Mouse (Mus musculus) testis, postnatal 10 days (tissue): ENCODE results near the gene Sox6.
"Not testable (repeated sequence)": the region's sequence is repeated elsewhere in the genome, so short reads cannot be mapped to it uniquely, and the experiment has no call there.

ENCODE experiments used
- DNase-seq: peaks from one replicate; pipeline ENCODE4 v3.0.0; 2021; ENCODE audit warnings: low spot score

The Sox6 gene

DNA sequence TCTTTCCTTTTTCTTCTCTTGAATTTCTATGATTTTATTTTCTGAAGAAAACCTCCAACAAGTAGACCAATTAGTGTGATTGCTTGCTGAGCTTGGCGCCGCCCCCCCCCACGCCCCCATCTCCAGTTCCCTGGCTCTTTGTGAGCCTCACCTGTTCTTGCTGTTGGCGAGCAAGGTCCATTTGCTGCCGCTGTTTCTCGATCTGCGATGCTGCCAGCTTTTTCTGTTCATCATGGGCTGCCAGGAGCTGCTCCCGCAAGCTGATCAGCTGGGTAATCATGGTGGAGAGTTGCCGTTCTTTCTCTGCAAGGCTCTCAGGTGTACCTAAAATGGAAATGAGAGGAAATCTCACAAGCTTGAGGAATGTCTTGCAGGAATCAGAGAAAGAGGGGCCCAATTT is 376.5 kb downstream of the Sox6 start:
- no peak for DNase-seq

DNA sequence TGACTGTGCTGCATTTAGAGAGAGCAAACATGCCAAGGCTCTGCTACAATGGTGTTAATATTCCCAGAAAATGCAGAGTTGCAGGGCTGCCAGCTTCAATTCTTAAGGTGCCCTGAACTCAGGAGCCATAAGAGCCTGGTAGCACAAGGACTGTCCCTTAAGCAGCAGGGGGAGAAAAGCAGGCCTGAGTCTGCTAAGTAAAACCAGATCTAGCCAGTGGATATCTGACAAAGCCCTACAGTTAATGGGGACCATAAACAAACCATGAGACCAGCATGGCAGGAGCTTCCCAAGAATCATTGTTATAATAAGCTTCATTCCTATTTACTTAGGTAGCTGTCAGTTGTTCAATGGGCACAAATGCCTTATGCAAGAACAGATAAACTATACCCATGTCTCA is 391.9 kb downstream of the Sox6 start:
- no peak for DNase-seq

DNA sequence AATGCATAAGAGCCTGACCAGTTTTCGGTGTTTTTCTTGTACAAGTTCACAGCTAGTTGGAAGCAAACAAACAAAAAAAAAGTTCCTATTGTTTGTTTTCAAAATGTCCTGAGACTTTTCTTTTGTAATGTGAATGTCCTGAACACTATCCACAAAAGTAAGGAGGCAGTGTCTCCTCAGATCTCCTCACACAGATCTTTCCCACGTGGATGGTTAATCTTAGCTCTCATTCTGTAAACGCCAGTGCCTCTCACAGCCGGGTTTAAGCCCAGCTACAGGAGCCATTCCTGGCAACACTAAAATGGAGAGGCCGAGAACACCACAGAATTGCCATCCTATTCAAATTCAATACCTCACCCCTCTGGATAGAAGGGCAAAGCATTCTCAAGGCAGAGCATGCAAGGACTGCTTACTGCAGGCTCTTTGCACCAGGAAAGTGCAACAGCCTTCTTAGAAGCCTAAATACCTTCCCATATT is 392.6 kb downstream of the Sox6 start:
- DNase-seq: no peak

DNA sequence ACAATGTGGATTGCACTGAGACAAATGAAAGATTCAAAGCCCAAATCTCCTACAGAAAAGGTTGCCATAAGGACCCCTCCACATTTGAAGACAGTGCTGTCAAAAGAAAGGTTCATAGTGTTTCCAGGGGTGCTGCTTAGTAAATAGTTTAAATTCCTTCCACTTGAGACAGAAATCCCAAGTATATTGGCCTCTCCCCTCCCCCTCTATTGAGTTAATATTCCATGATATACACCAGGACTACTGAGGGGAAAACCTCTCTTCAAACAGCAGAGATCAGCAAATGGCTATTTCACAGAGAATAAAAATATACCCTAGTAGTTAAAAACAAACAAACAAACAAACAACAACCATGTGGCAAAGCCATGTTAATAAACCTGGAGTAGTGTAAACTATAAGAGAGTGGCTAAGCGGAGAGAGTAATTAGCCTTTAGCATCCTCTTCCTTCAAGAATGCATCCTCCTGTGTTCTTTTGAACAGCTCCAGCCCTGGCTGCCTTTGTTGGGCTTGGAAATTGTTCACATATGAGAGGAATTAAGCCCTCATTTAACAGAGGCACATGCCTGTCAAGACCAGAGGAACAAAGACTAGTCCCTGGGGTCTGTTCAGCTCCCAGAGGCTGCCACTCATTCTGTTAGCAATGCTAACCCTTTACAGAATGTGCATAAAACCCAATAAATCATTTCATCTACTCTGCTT is 393.2 kb downstream of the Sox6 start:
- no peak for DNase-seq

DNA sequence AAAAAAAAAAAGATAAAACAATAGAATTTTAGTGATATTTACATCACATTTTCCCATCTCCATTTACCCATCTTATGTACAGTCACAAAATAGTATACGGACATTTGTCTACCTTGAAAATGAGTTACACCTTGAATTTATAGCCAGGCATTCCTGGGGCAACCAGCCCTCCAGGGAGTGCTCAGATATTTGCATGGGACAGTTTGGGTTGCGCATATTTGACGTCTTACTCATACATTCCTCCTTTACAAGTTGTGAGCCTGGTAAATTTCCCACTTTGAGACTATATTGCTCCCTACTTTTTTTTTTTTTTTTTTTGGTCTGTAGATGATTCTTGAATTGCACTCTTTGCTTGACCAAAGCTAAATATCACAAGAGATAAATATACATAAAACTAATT is 407.9 kb downstream of the Sox6 start:
- DNase-seq: no peak

DNA sequence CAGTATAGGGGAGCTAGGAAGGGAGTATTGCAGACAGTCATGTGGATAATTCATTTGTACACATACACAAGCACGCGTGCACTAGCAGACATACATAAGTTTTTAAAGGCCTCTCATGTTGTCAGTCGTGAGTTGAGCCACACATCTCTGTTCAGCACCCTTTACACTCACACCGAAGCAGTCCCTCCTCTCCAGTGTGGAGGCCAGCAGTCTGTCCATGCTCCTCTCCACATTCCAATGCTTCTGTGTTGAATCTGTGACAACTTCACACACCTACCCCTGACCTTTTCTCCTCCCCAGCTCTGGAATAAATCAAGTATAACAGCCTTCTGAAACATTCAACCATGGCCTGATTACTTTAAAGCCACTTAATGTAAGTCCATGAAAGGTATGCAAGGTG is 408.3 kb downstream of the Sox6 start:
- DNase-seq: no peak

DNA sequence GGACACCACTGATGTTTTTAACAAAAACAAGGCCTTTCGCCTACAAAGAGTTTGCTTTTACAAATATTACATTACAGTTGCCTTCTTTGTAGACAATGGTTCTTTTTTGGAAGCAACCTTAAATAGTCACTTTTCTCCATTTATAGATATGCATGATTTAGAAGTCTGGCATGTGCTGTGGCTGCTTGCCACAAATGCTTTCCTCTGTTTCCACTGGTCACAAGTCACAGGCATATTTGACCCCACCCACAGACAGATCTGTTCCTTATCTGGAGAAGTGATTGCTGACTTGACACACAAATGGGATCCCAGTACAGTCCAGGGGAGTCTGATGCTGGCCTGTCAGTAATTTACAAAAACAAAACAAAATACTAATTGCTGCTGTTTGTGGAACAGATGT is 409.8 kb downstream of the Sox6 start:
- DNase-seq: no peak

DNA sequence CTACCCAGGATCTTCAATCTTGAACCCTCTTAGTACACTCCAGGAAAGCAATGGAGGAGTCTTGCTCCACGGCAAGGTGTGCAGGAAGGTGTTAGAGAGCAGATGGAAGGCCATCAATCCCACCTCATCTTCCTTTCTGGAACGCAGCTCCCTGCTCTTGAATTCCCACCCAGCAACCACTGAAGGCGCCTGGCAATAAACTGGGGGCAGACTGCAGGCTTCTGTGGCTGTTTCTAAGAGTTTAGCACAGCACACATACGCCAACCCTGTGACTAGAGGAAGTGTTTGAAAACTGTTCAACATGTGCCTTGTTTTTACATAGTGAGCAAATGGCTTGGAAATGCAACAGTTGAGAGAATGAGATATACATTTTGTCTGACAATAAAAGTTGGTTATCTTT is 412.6 kb downstream of the Sox6 start:
- no peak for DNase-seq

DNA sequence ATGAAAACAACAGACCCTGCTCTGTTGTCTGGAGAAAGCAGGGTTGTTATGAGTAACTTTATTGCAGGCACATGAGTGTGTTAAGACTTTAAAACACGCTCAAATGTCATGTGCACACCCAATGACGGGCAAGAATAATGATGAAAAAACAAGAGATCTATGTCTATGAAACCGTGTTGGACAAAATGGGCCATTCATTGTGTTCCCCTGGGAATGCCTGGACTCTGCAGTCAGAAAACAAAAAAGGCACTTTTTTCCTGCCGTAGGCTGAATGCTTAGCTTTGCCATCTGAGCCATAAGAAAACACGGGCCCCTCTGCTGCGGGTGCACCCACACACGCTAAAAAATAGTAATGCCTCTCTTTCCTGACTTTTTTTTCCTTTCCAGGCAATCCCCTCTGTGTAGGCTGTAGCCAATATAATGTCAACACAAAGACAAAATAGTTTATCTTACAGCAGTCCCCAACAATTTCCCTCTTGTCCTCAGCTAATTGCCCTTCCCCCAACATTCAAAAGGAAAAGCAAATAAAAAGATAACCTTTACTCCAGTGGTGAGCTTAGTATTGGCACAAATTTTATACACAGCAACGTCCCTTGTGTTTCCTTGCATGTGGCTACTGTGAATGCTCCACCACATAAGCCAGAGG is 413.6 kb downstream of the Sox6 start:
- DNase-seq: no peak

DNA sequence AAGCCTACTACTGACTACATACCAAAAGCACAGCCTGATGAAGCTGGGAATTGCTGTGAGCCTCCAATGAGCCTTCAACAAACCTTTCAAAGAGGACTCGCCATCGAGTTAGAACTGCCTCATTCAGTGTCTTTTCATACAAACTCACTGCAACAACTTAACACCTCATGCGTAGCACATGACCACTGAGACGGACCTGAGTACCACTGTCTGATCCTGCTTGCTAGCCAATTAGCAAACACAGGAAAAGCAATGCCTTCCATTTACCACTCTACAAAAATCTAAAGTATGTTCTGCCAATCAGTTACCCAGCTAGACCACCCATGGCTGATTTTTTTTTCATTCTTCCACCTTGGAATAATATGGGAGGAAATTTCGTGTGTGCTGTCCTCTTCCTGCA is 414.1 kb downstream of the Sox6 start:
- no peak for DNase-seq

DNA sequence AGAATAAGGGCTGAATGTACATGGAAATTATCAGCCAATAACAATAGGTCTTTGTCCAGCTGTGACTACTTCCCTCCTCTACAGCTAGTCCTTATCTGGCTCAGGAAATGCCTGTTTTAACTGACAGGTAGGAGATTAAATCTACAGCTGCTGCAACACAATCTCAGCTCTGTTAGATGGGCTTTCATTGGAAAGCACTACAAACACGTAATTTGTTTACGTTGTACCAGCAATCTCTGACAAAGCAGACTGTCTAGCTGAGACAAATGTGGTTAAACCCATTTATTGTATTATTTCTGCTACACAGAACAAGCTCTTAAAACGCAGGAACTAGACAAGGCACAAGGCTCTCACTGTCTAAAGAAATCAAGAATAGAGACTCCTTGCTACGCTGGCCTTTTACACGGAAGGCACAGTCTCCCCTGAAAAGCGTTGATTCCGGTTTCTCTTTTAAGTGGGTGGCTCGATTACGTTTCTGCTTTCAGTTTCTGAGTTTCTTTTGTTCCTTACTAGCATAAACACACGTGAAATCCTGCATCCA is 422.8 kb downstream of the Sox6 start:
- no peak for DNase-seq

DNA sequence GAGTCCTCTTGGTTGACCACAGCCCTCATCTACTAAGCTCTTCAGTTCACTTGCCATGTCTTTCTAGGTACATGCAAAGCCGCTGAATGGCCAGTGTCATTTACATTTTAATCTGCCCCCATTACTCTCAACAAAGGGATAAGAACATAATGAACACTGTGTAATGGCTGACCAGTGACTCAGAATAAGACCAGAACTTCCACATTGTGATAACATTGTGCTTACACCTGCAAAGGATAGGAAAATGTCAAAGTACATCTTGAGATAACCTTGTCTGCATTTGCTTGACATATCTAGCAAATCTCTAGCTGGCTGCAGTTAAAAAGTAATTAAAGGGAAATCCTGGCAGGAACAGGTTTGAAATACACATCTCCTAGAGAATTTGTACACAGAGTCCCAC is 431.1 kb downstream of the Sox6 start:
- no peak for DNase-seq

DNA sequence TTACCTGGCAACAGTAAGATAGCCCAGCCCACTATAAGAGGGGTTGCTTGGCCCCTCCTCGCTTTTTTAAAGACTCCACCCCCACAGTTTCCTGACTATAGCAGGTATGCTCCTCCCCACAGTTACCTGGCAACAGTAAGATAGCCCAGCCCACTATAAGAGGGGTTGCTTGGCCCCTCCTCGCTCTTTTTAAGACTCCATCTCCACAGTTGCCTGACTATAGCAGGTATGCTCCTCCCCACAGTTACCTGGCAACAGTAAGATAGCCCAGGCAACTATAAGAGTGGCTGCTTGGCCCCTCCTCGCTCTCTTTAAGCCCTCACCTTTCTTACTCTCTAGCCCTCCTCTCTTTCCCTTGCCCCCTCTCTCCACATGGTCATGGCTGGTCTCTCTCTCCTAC is 432.5 kb downstream of the Sox6 start:
- DNase-seq: not testable (repeated sequence)

DNA sequence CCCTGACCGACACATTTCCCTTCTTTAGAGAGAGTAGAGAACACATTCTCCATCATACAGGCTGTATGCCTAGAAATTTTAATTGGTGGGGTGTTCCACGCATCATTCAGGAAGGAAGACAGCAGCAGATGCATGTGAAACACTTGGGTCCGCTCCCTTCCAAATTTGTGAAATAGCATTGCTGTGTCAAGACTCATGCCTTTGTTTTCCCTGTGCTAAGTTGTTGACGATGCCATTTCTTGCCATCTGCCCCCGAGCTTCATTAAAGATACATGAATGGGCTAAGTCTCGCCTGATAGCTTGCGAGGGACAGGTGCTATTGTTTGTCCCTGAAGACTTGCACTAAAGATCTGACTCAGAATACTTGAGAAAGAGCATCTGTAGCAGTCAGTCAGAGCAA is 433.7 kb downstream of the Sox6 start:
- no peak for DNase-seq

DNA sequence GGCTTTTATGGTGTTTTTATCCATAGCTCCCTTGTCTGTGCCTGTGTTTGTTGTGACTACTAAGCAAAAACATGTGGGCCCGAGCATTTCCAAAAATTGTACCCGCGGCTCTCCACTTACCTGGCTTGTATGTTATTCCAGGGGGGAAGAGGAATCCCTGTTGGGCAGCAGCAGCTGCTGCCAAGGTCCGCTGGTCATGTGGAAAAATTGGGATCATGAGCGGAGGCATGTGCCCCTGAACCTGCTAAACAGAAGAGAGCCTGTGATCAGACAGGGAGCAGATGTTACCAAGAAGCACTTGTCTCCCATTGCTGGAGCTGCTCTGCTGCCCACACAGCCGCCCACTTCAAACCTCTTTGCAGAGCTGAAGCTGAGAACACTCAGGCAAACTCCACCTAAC is 441.2 kb downstream of the Sox6 start:
- no peak for DNase-seq

DNA sequence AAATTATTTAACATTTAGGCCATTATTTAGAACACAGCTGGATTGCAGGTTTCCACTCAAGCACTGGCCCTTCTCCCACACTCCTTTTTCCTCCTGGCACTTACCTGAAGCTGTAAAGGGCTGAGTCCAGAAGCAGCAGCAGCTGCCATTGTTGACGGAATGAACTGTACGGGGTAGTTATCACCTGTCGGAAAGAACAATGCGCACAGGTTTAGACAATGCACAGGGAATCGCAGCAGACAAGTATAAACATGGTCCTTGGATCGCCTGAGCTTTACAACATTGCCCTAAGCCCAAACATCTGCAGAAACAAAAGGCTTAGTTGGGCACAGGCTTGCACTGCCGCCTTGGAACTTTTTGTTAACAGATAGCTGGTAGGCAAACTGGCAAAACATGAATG is 458.1 kb downstream of the Sox6 start:
- DNase-seq: no peak

DNA sequence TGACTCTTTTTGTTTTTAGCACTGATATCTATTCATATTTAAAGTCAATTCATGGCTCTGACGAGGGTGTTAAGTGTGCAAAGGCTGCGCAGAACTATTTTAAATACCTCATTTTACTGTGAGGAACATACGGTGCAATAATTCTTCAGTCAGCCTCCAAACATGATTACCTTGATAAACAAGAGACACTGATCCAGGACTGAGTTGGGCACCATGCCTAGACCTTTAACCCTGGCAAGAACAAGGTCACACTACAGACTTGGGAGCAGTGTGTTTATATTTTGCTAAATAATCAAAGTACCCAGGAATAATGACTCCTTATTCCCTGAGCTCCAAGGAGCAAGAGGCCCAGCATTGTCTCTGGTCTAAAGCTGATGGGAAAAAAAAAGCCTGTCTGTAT is 458.8 kb downstream of the Sox6 start:
- DNase-seq: no peak

DNA sequence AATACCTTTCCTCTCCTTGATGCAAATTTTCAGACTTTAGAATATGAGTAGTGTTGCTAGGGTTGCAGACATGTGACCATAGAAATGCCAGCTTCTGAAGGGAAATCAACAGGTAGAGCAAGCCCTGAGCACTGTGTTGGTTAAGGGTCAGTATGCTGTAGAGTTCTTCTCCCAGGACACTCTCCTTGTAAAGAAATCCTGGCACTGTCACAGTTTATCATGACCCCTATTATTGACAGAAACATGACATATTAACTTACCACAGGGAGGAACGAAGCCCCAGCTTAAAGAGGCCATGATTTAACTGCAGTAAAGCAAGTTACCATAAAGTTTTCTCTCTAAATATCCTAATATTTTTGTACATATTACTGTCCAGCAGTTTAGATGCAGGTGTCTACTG is 462.2 kb downstream of the Sox6 start:
- no peak for DNase-seq

DNA sequence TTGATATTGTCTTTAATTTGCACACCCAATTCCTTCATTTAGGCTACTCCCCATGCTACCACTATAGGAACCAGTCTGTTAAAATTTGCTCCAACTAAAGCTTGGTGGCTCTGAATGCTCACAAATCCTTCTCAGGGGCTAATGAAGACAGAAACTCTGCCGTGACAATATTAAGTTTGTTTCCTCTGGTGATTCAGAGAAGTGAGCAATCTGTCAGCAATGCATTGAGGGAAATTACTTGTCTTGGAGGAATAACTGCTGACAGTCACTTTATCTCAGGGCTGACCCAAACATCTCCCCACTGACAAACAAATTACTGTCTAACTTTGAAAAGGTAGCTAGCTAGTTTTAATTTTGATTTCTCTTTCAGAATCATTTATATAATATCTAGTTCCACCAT is 463.8 kb downstream of the Sox6 start:
- DNase-seq: no peak

DNA sequence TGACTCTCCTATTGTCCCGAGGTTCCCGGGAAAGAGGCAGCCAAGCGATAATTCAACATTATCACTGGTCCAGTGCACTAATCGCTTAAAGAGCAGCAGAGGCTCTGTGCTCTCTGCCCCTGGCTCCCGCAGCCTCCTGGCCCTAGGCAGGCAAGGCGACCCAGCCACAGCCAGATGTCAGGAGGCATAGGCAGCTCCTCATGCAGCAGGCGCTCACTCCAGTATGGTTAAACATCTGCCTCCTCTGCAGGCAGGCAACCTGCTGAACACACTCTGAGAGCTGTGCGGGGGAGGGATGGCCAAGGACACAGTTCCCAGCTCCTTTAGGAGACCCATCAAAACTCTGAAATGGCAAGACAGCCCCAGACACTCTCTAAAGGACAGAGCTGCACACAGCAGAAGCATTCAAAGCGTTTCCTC is 469.8 kb downstream of the Sox6 start:
- peak; percentile 42 for DNase-seq

DNA sequence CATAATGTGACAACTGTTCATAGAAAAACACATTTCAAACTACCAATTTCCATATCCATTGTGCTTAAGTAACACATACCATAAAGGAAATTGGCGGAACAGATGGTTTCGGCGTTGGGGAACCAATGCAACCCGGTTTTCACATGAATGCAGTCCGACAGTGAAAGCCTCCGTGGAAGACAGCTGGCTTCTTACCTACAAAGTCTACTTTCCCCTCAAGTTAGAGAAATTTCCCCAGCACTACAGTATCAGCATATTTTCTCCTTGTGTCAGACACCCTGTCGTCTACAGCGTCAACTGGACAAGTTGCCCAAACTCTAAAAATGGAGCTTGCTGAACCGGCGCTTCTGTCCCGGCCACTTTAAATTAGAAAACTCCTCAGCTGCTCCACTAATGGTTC is 470.3 kb downstream of the Sox6 start:
- DNase-seq: no peak

DNA sequence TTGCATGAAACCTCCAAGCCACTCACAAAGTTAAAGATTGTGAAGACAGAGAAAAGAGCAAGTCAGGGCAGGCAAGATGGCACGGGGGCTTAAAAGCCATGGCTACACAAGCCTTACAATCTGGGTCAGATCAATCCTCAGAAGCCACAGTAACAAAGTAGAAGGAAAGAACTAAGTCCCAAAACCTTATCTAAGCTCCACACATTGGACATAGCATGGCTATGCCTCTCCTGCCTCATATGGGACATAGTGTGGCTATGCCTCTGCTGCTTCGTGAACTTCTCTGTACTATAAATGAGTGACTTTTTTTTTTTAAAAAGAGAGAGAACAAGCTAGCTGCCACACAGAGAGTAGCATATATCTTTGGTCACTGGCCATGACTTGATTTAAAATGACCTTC is 471.8 kb downstream of the Sox6 start:
- no peak for DNase-seq

DNA sequence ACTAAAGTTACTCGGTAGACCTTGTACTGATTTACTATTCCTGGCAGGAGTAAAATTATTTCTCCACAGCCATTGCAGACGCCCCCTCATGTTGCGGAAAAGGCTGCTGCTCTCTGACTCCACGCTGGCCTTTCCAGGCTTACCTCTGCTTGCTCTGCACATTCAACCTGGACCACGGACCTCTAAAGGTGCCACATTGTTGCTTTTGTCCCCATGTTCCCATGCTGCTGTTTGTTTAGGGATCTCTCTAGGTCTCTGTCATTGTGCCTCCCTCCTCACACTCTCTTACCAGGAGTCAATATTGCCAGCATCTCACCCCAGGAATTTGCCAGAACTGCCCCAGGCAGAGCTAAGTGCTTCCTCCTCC is 473.6 kb downstream of the Sox6 start:
- DNase-seq: no peak
